Mouse (Mus musculus) midbrain, embryonic 12.5 days (tissue): ENCODE results near the gene Hinfp. TPM values are rescaled to one million over a fixed set of nuclear protein-coding genes. Genes with fewer than 3 reads are reported as not detected.
A peak's percentile ranks its signal among the peaks of the same experiment; 100 is the strongest.

Experiments
- ATAC-seq: fragments of 200-750 bp; cut with Nextera tagmentation; 2 replicates; pipeline ENCODE4 v1.8.0; 2017; ENCODE audit warnings: low read depth, moderate TSS enrichment, moderate library complexity; ENCODE audit not compliant: low FRiP score
- H3K27ac ChIP-seq: fragments of 300-500 bp; sonication (generic); replicated peaks from 2 replicates; pipeline ENCODE4 v1.5.1; 2016; ENCODE audit warnings: mild to moderate bottlenecking
- H3K27me3 ChIP-seq: fragments of 300-500 bp; sonication (generic); 2 replicates; pipeline ENCODE4 v1.6.1; 2016; ENCODE audit warnings: mild to moderate bottlenecking
- H3K36me3 ChIP-seq: fragments of 300-500 bp; sonication (generic); 2 replicates; pipeline ENCODE4 v1.6.1; 2016
- H3K4me1 ChIP-seq: fragments of 300-500 bp; sonication (generic); 2 replicates; pipeline ENCODE4 v1.6.1; 2016
- H3K4me2 ChIP-seq: fragments of 300-500 bp; sonication (generic); replicated peaks from 2 replicates; pipeline ENCODE4 v1.6.1; 2016; ENCODE audit warnings: mild to moderate bottlenecking, moderate library complexity
- H3K4me3 ChIP-seq: fragments of 300-500 bp; sonication (generic); 2 replicates; pipeline ENCODE4 v1.5.1; 2016; ENCODE audit warnings: mild to moderate bottlenecking
- H3K9ac ChIP-seq: fragments of 300-500 bp; sonication (generic); replicated peaks from 2 replicates; pipeline ENCODE4 v1.6.1; 2016; ENCODE audit warnings: mild to moderate bottlenecking, moderate library complexity
- H3K9me3 ChIP-seq: fragments of 300-500 bp; sonication (generic); 2 replicates; pipeline ENCODE4 v1.6.1; 2016; ENCODE audit warnings: mild to moderate bottlenecking
- WGBS: fragments of 180-500 bp; shearing (Covaris S2); methylation state at CpG from one replicate; pipeline ENCODE4 v1.1.7; 2016; 5-methylcytosine and 5-hydroxymethylcytosine counted together
- polyA plus RNA-seq: library from polyadenylated mRNA; unstranded; fragments of >200 nt; fragmentation: Nextera tagmentation; extraction: Ambion mirVana; gene quantifications from 2 replicates; pipeline ENCODE4 v1.2.1, GENCODE M21; 2016

The Hinfp gene
- polyA plus RNA-seq, 1 experiment from 2014 or later: 38.5 TPM

- peak overlapping the region; percentile 60 for H3K9ac ChIP-seq
- ATAC-seq: no peak
- peak overlapping the region; percentile 45 for H3K4me3 ChIP-seq
- no peaks in the 10 kb centered on the region for H3K36me3 ChIP-seq
- peak overlapping the region; percentile 72 for H3K4me2 ChIP-seq
- peaks cover 19% of the 10 kb centered on the region for H3K4me1 ChIP-seq
- no peaks in the 10 kb centered on the region for H3K27me3 ChIP-seq
- WGBS: 4% methylated on average over 23 of the region's 23 CpGs
- no peaks in the 10 kb centered on the region for H3K9me3 ChIP-seq
- peak overlapping the region; percentile 56 for H3K27ac ChIP-seq
Measured at GRCm38 (mm10) chr9:44267319-44268026, 38.0 kb downstream of the Hinfp start.

GRCm38 (mm10) chr9:44266478-44267226, 38.8 kb downstream of the Hinfp start:
- 66% methylated on average over 8 of the region's 8 CpGs for WGBS
- H3K27ac ChIP-seq: peak overlapping the region; percentile 30; the same call in 1 of the 2 replicates
- no peak overlapping the region for H3K9ac ChIP-seq
- no peaks in the 10 kb centered on the region for H3K9me3 ChIP-seq
- no peak overlapping the region for H3K4me3 ChIP-seq
- no peaks in the 10 kb centered on the region for H3K27me3 ChIP-seq
- H3K36me3 ChIP-seq: no peaks in the 10 kb centered on the region
- no peak for ATAC-seq
- no peak overlapping the region for H3K4me2 ChIP-seq
- peaks cover 19% of the 10 kb centered on the region for H3K4me1 ChIP-seq

GRCm38 (mm10) chr9:44261388-44261787, 44.1 kb downstream of the Hinfp start:
- H3K4me3 ChIP-seq: no peak overlapping the region
- H3K36me3 ChIP-seq: no peaks in the 10 kb centered on the region
- no peaks in the 10 kb centered on the region for H3K9me3 ChIP-seq
- peaks cover 10% of the 10 kb centered on the region for H3K4me1 ChIP-seq
- H3K27ac ChIP-seq: no peak overlapping the region
- H3K27me3 ChIP-seq: no peaks in the 10 kb centered on the region
- 88% methylated on average over 14 of the region's 14 CpGs for WGBS
- H3K4me2 ChIP-seq: no peak overlapping the region
- no peak overlapping the region for H3K9ac ChIP-seq
- no peak for ATAC-seq

GRCm38 (mm10) chr9:44259014-44259413, 46.5 kb downstream of the Hinfp start:
- Histone ChIP-seq H3K27me3 (no peaks in the 10 kb centered on the region), H3K4me2 (no peak overlapping the region), H3K27ac (no peak overlapping the region), H3K9ac (no peak overlapping the region), H3K4me1 (peaks cover 25% of the 10 kb centered on the region), H3K9me3 (no peaks in the 10 kb centered on the region), H3K4me3 (no peak overlapping the region), H3K36me3 (no peaks in the 10 kb centered on the region)
- ATAC-seq: no peak
- 82% methylated on average over 10 of the region's 10 CpGs for WGBS

- Histone ChIP-seq H3K9me3 (no peaks in the 10 kb centered on the region), H3K27me3 (0 out of 2 replicates have a peak, but pooled peaks cover 6% of the 10 kb centered on the region), H3K9ac (no peak overlapping the region), H3K4me2 (no peak overlapping the region), H3K27ac (no peak overlapping the region), H3K4me1 (peaks cover 35% of the 10 kb centered on the region), H3K36me3 (no peaks in the 10 kb centered on the region), H3K4me3 (no peak overlapping the region)
- ATAC-seq: no peak
- 88% methylated on average over 8 of the region's 8 CpGs for WGBS
Measured at GRCm38 (mm10) chr9:44256213-44256612, 49.3 kb downstream of the Hinfp start.

GRCm38 (mm10) chr9:44255136-44255521, 50.3 kb downstream of the Hinfp start:
- WGBS: 55% methylated on average over 6 of the region's 6 CpGs
- ATAC-seq: 0 out of 2 replicates have a peak, but pooled peaks have one; percentile 19
- Histone ChIP-seq H3K9me3 (no peaks in the 10 kb centered on the region), H3K27me3 (0 out of 2 replicates have a peak, but pooled peaks cover 13% of the 10 kb centered on the region), H3K27ac (peak overlapping the region; percentile 75), H3K4me3 (no peak overlapping the region), H3K36me3 (no peaks in the 10 kb centered on the region), H3K9ac (no peak overlapping the region), H3K4me1 (peaks cover 41% of the 10 kb centered on the region), H3K4me2 (peak overlapping the region; percentile 16)

- H3K9ac ChIP-seq: no peak overlapping the region
- WGBS: 5% methylated on average over 5 of the region's 5 CpGs
- H3K27ac ChIP-seq: peak overlapping the region; percentile 75
- H3K4me3 ChIP-seq: no peak overlapping the region
- 0 out of 2 replicates have a peak, but pooled peaks cover 13% of the 10 kb centered on the region for H3K27me3 ChIP-seq
- peak; percentile 49; the same call in 1 of the 2 replicates for ATAC-seq
- peaks cover 42% of the 10 kb centered on the region for H3K4me1 ChIP-seq
- H3K36me3 ChIP-seq: no peaks in the 10 kb centered on the region
- H3K4me2 ChIP-seq: peak overlapping the region; percentile 16
- no peaks in the 10 kb centered on the region for H3K9me3 ChIP-seq
Measured at GRCm38 (mm10) chr9:44254508-44255135, 50.8 kb downstream of the Hinfp start.

- no peak overlapping the region for H3K4me3 ChIP-seq
- no peak for ATAC-seq
- H3K36me3 ChIP-seq: no peaks in the 10 kb centered on the region
- H3K9ac ChIP-seq: no peak overlapping the region
- 0 out of 2 replicates have a peak, but pooled peaks cover 13% of the 10 kb centered on the region for H3K27me3 ChIP-seq
- H3K4me1 ChIP-seq: peaks cover 42% of the 10 kb centered on the region
- H3K27ac ChIP-seq: peak overlapping the region; percentile 75; the same call in 1 of the 2 replicates
- 80% methylated on average over 6 of the region's 6 CpGs for WGBS
- no peaks in the 10 kb centered on the region for H3K9me3 ChIP-seq
- no peak overlapping the region for H3K4me2 ChIP-seq
Measured at GRCm38 (mm10) chr9:44253441-44253840, 52.0 kb downstream of the Hinfp start.

GRCm38 (mm10) chr9:44251314-44251713, 54.2 kb downstream of the Hinfp start, which contains the start of gene Pdzd3:
TSS of gene Pdzd3 (minus strand) at chr9:44251471.
- Histone ChIP-seq H3K4me1 (peaks cover 40% of the 10 kb centered on the region), H3K4me3 (no peak within 1 kb of the TSS)
- WGBS: 86% methylated on average over 10 of the region's 10 CpGs

GRCm38 (mm10) chr9:44250445-44250844, 55.0 kb downstream of the Hinfp start:
- Histone ChIP-seq H3K4me3 (no peak overlapping the region), H3K9me3 (no peaks in the 10 kb centered on the region), H3K27ac (no peak overlapping the region), H3K27me3 (0 out of 2 replicates have a peak, but pooled peaks cover 13% of the 10 kb centered on the region), H3K4me1 (peaks cover 31% of the 10 kb centered on the region), H3K36me3 (no peaks in the 10 kb centered on the region), H3K9ac (no peak overlapping the region), H3K4me2 (no peak overlapping the region)
- no peak for ATAC-seq
- WGBS: 41% methylated on average over 4 of the region's 4 CpGs

More at GRCm38 (mm10) chr9:44251314-44251713, 54.2 kb downstream of the Hinfp start, which contains the start of gene Pdzd3:
- Histone ChIP-seq H3K36me3 (no peaks in the 10 kb centered on the region), H3K27ac (no peak within 1 kb of the TSS), H3K4me2 (no peak within 1 kb of the TSS), H3K27me3 (0 out of 2 replicates have a peak, but pooled peaks cover 13% of the 10 kb centered on the region), H3K9ac (no peak within 1 kb of the TSS), H3K9me3 (no peaks in the 10 kb centered on the region)
- ATAC-seq: no peak

GRCm38 (mm10) chr9:44249181-44250146, 56.0 kb downstream of the Hinfp start:
- H3K4me2 ChIP-seq: 0 out of 2 replicates have a peak overlapping the region, but pooled peaks have one; percentile 4
- no peak overlapping the region for H3K27ac ChIP-seq
- no peaks in the 10 kb centered on the region for H3K9me3 ChIP-seq
- peak; percentile 62; the same call in 1 of the 2 replicates for ATAC-seq
- H3K9ac ChIP-seq: no peak overlapping the region
- H3K36me3 ChIP-seq: no peaks in the 10 kb centered on the region
- H3K4me1 ChIP-seq: peaks cover 22% of the 10 kb centered on the region
- 50% methylated on average over 26 of the region's 26 CpGs for WGBS
- no peak overlapping the region for H3K4me3 ChIP-seq
- 0 out of 2 replicates have a peak, but pooled peaks cover 13% of the 10 kb centered on the region for H3K27me3 ChIP-seq
